Comparison of ENCODE assay signal across 8 mouse cellular contexts in the genomic region with DNA sequence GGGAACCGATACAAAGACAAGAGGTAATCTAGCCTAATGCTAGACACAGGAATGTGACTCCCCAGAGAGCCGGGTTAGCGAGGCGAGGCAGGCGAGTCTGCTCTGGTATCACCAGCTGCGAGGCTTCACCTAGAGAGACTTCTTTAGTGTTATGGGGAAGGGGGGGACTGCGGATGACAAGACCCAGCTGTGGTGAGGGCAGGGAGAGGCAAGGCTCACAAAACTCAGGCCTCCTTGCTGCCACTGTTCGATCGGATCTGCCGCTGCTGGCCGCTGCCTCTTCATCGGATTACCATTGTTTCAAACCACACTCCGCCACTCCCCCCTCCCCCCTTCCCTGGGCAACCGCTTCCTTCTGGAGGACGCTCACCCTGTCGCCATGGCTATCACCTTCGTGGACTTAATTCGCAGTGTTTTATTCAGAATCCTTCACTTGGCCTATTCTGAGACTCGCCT. TPM values are rescaled to one million over a fixed set of nuclear protein-coding genes. Genes with fewer than 3 reads are reported as not detected.
A peak's percentile ranks its signal among the peaks of the same experiment; 100 is the strongest.
DNase-seq lines count a peak whose midpoint lies in the region; ATAC-seq and TF ChIP-seq lines count a peak whose summit lies in the region.

No protein-coding gene starts in this region.

- peaks cover 7 to 8% of the 10 kb centered on the region in 2 experiments; a peak in 3 of 4 replicates for H3K4me1 ChIP-seq in ES-E14 (ENCODE audit: control insufficient read depth in 2 of 2, insufficient read depth in 2 of 2, low read length in 2 of 2, poor library complexity in 1 of 2)
- H3K4me1 ChIP-seq in forebrain, embryonic 12.5 days = peaks cover 13% of the 10 kb centered on the region
- peaks cover 9% of the 10 kb centered on the region for H3K4me1 ChIP-seq in intestine, embryonic 14.5 days (replicated peaks; ENCODE audit: control insufficient read depth, insufficient read depth, low read length)
- peaks cover 8% of the 10 kb centered on the region; the same call in 1 of the 2 replicates for H3K4me1 ChIP-seq in liver, embryonic 15.5 days (replicated peaks)

- no peaks in the 10 kb centered on the region; the same call in 1 of the 2 replicates for H3K27me3 ChIP-seq in forebrain, embryonic 12.5 days
- no peaks in the 10 kb centered on the region for H3K27me3 ChIP-seq in intestine, embryonic 14.5 days (replicated peaks; ENCODE audit: control insufficient read depth, insufficient read depth, low read length)
- H3K27me3 ChIP-seq in liver, embryonic 15.5 days = no peaks in the 10 kb centered on the region

- peak overlapping the region; percentile 62 for H3K4me2 ChIP-seq in forebrain, embryonic 12.5 days
- peak overlapping the region; percentile 49 for H3K4me2 ChIP-seq in intestine, embryonic 14.5 days (ENCODE audit: low read length)
- peak overlapping the region; percentile 58 for H3K4me2 ChIP-seq in liver, embryonic 15.5 days

- H3K4me3 ChIP-seq in ES-E14 (ENCODE audit: insufficient read depth in 1 of 2, low read depth in 1 of 2, low read length in 2 of 2, poor library complexity in 1 of 2, severe bottlenecking in 1 of 2) = peak overlapping the region; percentile 35 to 44; a peak in 2 of 4 replicates
- H3K4me3 ChIP-seq in forebrain, embryonic 12.5 days (replicated peaks) = peak overlapping the region; percentile 33
- peak overlapping the region; percentile 21 for H3K4me3 ChIP-seq in intestine, embryonic 14.5 days (ENCODE audit: low read depth, low read length)
- peak overlapping the region; percentile 15 for H3K4me3 ChIP-seq in liver, embryonic 15.5 days (replicated peaks)

- in situ Hi-C loops in ES-E14 (cut with MboI; ENCODE audit: low sequenced_read_pairs in 2 of 2, unreplicated experiment in 2 of 2) = no loop called here

- no peaks in the 10 kb centered on the region for H3K9me3 ChIP-seq in ES-E14 (ENCODE audit: control insufficient read depth, insufficient read depth, low read depth, low read length)
- no peaks in the 10 kb centered on the region for H3K9me3 ChIP-seq in forebrain, embryonic 12.5 days
- H3K9me3 ChIP-seq in intestine, embryonic 14.5 days (ENCODE audit: control insufficient read depth, low read length) = no peaks in the 10 kb centered on the region
- H3K9me3 ChIP-seq in liver, embryonic 15.5 days (replicated peaks) = no peaks in the 10 kb centered on the region

- WGBS in forebrain, embryonic 12.5 days = 1% methylated on average over 19 of the region's 19 CpGs
- WGBS in intestine, embryonic 14.5 days = 2% methylated on average over 19 of the region's 19 CpGs
- 4% methylated on average over 19 of the region's 19 CpGs for WGBS in liver, embryonic 15.5 days (ENCODE audit: insufficient replicate concordance)

- H3K9ac ChIP-seq in ES-E14 (ENCODE audit: insufficient read depth, low read depth, low read length, poor library complexity, severe bottlenecking) = peak overlapping the region; percentile 67
- peak overlapping the region; percentile 44 for H3K9ac ChIP-seq in forebrain, embryonic 12.5 days
- peak overlapping the region; percentile 31; the same call in 1 of the 2 replicates for H3K9ac ChIP-seq in intestine, embryonic 14.5 days (ENCODE audit: low read length)
- no peak overlapping the region for H3K9ac ChIP-seq in liver, embryonic 15.5 days

- no peak overlapping the region for H3K27ac ChIP-seq in ES-E14 (ENCODE audit: insufficient read depth, low read depth, low read length, poor library complexity, severe bottlenecking)
- peak overlapping the region; percentile 69 for H3K27ac ChIP-seq in forebrain, embryonic 12.5 days
- H3K27ac ChIP-seq in intestine, embryonic 14.5 days (ENCODE audit: low read depth) = peak overlapping the region; percentile 86
- H3K27ac ChIP-seq in liver, embryonic 15.5 days (replicated peaks) = no peak overlapping the region

- DNase-seq in A20 (ENCODE audit: low read depth, low spot score) (peak; percentile 77), ES-E14 (ENCODE audit: low read depth, low spot score) (no peak)
- DNase-seq in intestine, embryonic 14.5 days (ENCODE audit: low spot score) = peak; percentile 87
- DNase-seq in neural tube, embryonic 10.5 days (ENCODE audit: extremely low spot score, low spot score) = peak; percentile 62
- peak; percentile 56 to 75 for DNase-seq in urinary bladder, postnatal 4 days (ENCODE audit: low spot score in 2 of 2)
- DNase-seq in ovary, postnatal 10 days (ENCODE audit: low spot score) = no peak

- no peaks in the 10 kb centered on the region for H3K36me3 ChIP-seq in ES-E14 (ENCODE audit: control insufficient read depth, insufficient read depth, low read length, poor library complexity, severe bottlenecking)
- H3K36me3 ChIP-seq in forebrain, embryonic 12.5 days (replicated peaks) = no peaks in the 10 kb centered on the region
- no peaks in the 10 kb centered on the region for H3K36me3 ChIP-seq in intestine, embryonic 14.5 days (ENCODE audit: control insufficient read depth, insufficient read depth, low read length)
- H3K36me3 ChIP-seq in liver, embryonic 15.5 days (replicated peaks) = no peaks in the 10 kb centered on the region

- ATAC-seq in forebrain, embryonic 12.5 days (ENCODE audit: low FRiP score) = peak; percentile 76
- peak; percentile 86 for ATAC-seq in intestine, embryonic 14.5 days (replicated peaks; ENCODE audit: low FRiP score, low TSS enrichment, low read depth)
- no peak for ATAC-seq in liver, embryonic 15.5 days (ENCODE audit: insufficient read depth)

TF ChIP-seq in ES-E14, 5 proteins besides CTCF, POLR2A, EP300 and RAD21:
- no peak for TF ChIP-seq ZC3H11A (IDR thresholded peaks at IDR 0.05; ENCODE audit: borderline replicate concordance, low read depth, low read length)
- TF ChIP-seq CHD2 (IDR thresholded peaks at IDR 0.05; ENCODE audit: low read depth, low read length) = no peak
- no peak for TF ChIP-seq ZNF384 (IDR thresholded peaks at IDR 0.05; ENCODE audit: low read depth, low read length)
- TF ChIP-seq HCFC1 (IDR thresholded peaks at IDR 0.05; ENCODE audit: borderline replicate concordance, insufficient read depth, low read length) = no peak
- no peak for TF ChIP-seq MAFK (IDR thresholded peaks at IDR 0.05; ENCODE audit: insufficient read depth, low read depth, low read length)

RNA-seq across cellular contexts. Expression of gene Ranbp9, which starts 22.3 kb away (rescaled TPM):
- 22.0 and 27.8 TPM in 2 replicates for total RNA-seq in ES-E14 (2012; rRNA removed)
- 13.4 and 15.6 TPM in 2 replicates for polyA plus RNA-seq in forebrain, embryonic 12.5 days (2016; fragmentation: Nextera tagmentation; extraction: Ambion mirVana)
- polyA plus RNA-seq in intestine, embryonic 14.5 days (2014; fragmentation: Nextera tagmentation; extraction: Ambion mirVana) = 11.0 and 11.1 TPM in 2 replicates
- polyA plus RNA-seq in liver, embryonic 15.5 days (2015; fragmentation: Nextera tagmentation; extraction: Ambion mirVana) = 2.9 and 3.3 TPM in 2 replicates

RNA-seq across cellular contexts. Expression of gene Mcur1, which starts 56.6 kb away (rescaled TPM):
- total RNA-seq in ES-E14 (2012; rRNA removed) = 2.0 and 2.5 TPM in 2 replicates
- polyA plus RNA-seq in forebrain, embryonic 12.5 days (2016; fragmentation: Nextera tagmentation; extraction: Ambion mirVana) = 11.7 and 11.8 TPM in 2 replicates
- 11.2 and 13.1 TPM in 2 replicates for polyA plus RNA-seq in intestine, embryonic 14.5 days (2014; fragmentation: Nextera tagmentation; extraction: Ambion mirVana)
- polyA plus RNA-seq in liver, embryonic 15.5 days (2015; fragmentation: Nextera tagmentation; extraction: Ambion mirVana) = 5.7 and 5.9 TPM in 2 replicates

Comparison
In these comparisons a context has a peak if more than half of its experiments do, and no peak if none do; other contexts are left out.
1. DNase-seq: peak in A20 (single experiment), intestine, embryonic 14.5 days (single experiment), neural tube, embryonic 10.5 days (single experiment) and urinary bladder, postnatal 4 days (2 of 2); none in ES-E14 (single experiment) and ovary, postnatal 10 days (single experiment).
2. H3K27ac ChIP-seq: peak in forebrain, embryonic 12.5 days (single experiment) and intestine, embryonic 14.5 days (single experiment); none in ES-E14 (single experiment) and liver, embryonic 15.5 days (single experiment).
3. Peak in every context shown above with its lines, with median percentiles within 50 percentile points of each other: H3K4me3 ChIP-seq and H3K4me2 ChIP-seq.